Mouse (Mus musculus) intestine, postnatal 0 days (tissue): ENCODE measurements around the gene Cbr1. TPM values are rescaled to one million over a fixed set of nuclear protein-coding genes. Genes with fewer than 3 reads are reported as not detected.

Source experiments
- ATAC-seq: fragments of 200-750 bp; cut with Nextera tagmentation; 2 replicates; pipeline ENCODE4 v1.8.0; 2017; ENCODE audit warnings: mild to moderate bottlenecking, moderate TSS enrichment, moderate library complexity
- H3K27ac ChIP-seq: fragments of 300-500 bp; sonication (generic); 2 replicates; pipeline ENCODE4 v1.5.1; 2014; ENCODE audit warnings: mild to moderate bottlenecking, low read depth, low read length, moderate library complexity
- H3K27me3 ChIP-seq: fragments of 300-500 bp; sonication (generic); replicated peaks from 2 replicates; pipeline ENCODE4 v1.6.1; 2014; ENCODE audit warnings: low read length, mixed read lengths; ENCODE audit not compliant: control insufficient read depth, insufficient read depth
- H3K36me3 ChIP-seq: fragments of 300-500 bp; sonication (generic); 2 replicates; pipeline ENCODE4 v1.6.1; 2014; ENCODE audit warnings: mild to moderate bottlenecking, moderate library complexity; ENCODE audit not compliant: control insufficient read depth, insufficient read depth
- H3K4me1 ChIP-seq: fragments of 300-500 bp; sonication (generic); replicated peaks from 2 replicates; pipeline ENCODE4 v1.6.1; 2014; ENCODE audit warnings: antibody characterized with exemption, low read length, mixed read lengths; ENCODE audit not compliant: control insufficient read depth, insufficient read depth
- H3K4me2 ChIP-seq: fragments of 300-500 bp; sonication (generic); replicated peaks from 2 replicates; pipeline ENCODE4 v1.6.1; 2014; ENCODE audit warnings: low read depth, mild to moderate bottlenecking, moderate library complexity
- H3K4me3 ChIP-seq: fragments of 300-500 bp; sonication (generic); 2 replicates; pipeline ENCODE4 v1.5.1; 2014; ENCODE audit warnings: low read depth, low read length
- H3K9ac ChIP-seq: fragments of 300-500 bp; sonication (generic); 2 replicates; pipeline ENCODE4 v1.6.1; 2014; ENCODE audit warnings: mild to moderate bottlenecking, low read depth, low read length
- H3K9me3 ChIP-seq: fragments of 300-500 bp; sonication (generic); 2 replicates; pipeline ENCODE4 v1.6.1; 2016; ENCODE audit warnings: mixed run types; ENCODE audit not compliant: control insufficient read depth
- CTCF ChIP-seq: sonication (generic); IDR thresholded peaks from 2 replicates; pipeline ENCODE4 v1.5.1; 2016; ENCODE audit warnings: low read depth, mild to moderate bottlenecking, control low read depth, antibody characterized with exemption, moderate library complexity
- WGBS: fragments of 180-500 bp; shearing (Covaris S2); extraction: QIAGEN DNeasy Blood & Tissue Kit; methylation state at CpG from one replicate; pipeline ENCODE4 v1.1.7; 2014; 5-methylcytosine and 5-hydroxymethylcytosine counted together
- polyA plus RNA-seq: library from polyadenylated mRNA; unstranded; fragments of >200 nt; fragmentation: Nextera tagmentation; extraction: Ambion mirVana; gene quantifications from 2 replicates; pipeline ENCODE4 v1.2.1, GENCODE M21; 2015

Gene Cbr1
- polyA plus RNA-seq, 1 experiment from 2014 or later, result 395 TPM

GRCm38 (mm10) chr16:93575574-93575973 lies 30.1 kb upstream of the Cbr1 start:
- H3K36me3 ChIP-seq, result no peaks in the 10 kb centered on the region
- 0 out of 2 replicates have a peak, but pooled peaks cover 7% of the 10 kb centered on the region for H3K27me3 ChIP-seq
- H3K9ac ChIP-seq, result no peak overlapping the region
- H3K4me2 ChIP-seq, result no peak overlapping the region
- no peak for TF ChIP-seq CTCF
- no peak overlapping the region for H3K4me3 ChIP-seq
- no peak overlapping the region for H3K27ac ChIP-seq
- no peaks in the 10 kb centered on the region for H3K4me1 ChIP-seq
- ATAC-seq, result no peak
- WGBS, result 66% methylated on average over 5 of the region's 5 CpGs
- H3K9me3 ChIP-seq, result no peaks in the 10 kb centered on the region

DNA sequence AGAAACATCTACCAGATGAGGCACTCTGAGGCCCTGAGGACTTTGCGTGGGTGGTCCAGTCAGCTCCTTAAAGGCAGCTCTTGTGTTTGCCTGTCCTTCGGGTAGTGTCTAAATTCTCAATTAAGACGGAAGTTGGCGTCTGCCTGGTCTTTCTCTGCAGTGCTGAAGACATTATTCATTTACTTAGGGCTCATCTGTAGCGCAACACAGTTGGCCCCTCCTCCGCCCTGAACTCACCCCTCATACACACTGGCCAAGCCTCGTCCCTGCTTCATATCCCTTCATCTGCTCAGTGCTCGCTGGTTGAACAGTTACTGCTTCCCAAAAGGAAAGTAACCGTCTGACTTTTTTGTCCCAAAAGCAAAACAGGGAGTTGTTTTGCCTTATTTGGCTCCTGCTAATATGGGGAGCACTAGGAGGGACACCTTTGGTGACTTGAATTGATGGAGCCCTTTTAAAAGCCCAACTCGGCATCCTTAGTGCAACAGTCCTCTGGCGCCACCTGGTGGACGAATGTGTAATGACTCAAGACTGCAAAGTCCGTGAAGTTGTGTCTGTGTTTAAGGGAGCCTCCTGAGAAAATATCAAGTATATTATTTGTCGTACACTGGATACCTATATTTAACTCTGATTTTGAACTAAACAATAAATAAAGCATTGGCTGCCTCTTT lies 29.1 kb upstream of the Cbr1 start:
- peak; percentile 44; the same call in 1 of the 2 replicates for ATAC-seq
- Histone ChIP-seq H3K27me3 (0 out of 2 replicates have a peak, but pooled peaks cover 7% of the 10 kb centered on the region), H3K9me3 (no peaks in the 10 kb centered on the region), H3K9ac (no peak overlapping the region), H3K4me3 (no peak overlapping the region), H3K4me2 (peak overlapping the region; percentile 27; the same call in 1 of the 2 replicates), H3K36me3 (no peaks in the 10 kb centered on the region), H3K4me1 (no peaks in the 10 kb centered on the region), H3K27ac (no peak overlapping the region)
- 20% methylated on average over 14 of the region's 14 CpGs for WGBS
- peak; percentile 98 for TF ChIP-seq CTCF

GRCm38 (mm10) chr16:93578346-93579005 lies 27.2 kb upstream of the Cbr1 start:
- H3K36me3 ChIP-seq, result no peaks in the 10 kb centered on the region
- 0 out of 2 replicates have a peak, but pooled peaks cover 7% of the 10 kb centered on the region for H3K27me3 ChIP-seq
- no peak for TF ChIP-seq CTCF
- no peak overlapping the region for H3K4me3 ChIP-seq
- H3K4me2 ChIP-seq, result no peak overlapping the region
- no peak overlapping the region for H3K27ac ChIP-seq
- no peaks in the 10 kb centered on the region for H3K4me1 ChIP-seq
- H3K9me3 ChIP-seq, result no peaks in the 10 kb centered on the region
- no peak for ATAC-seq
- H3K9ac ChIP-seq, result no peak overlapping the region
- WGBS, result 81% methylated on average over 8 of the region's 8 CpGs

GRCm38 (mm10) chr16:93581125-93581524 lies 24.5 kb upstream of the Cbr1 start:
- no peak for ATAC-seq
- Histone ChIP-seq H3K36me3 (no peaks in the 10 kb centered on the region; the same call in 1 of the 2 replicates), H3K4me2 (no peak overlapping the region), H3K27ac (no peak overlapping the region), H3K4me3 (no peak overlapping the region), H3K9ac (no peak overlapping the region), H3K4me1 (no peaks in the 10 kb centered on the region), H3K9me3 (no peaks in the 10 kb centered on the region), H3K27me3 (0 out of 2 replicates have a peak, but pooled peaks cover 6% of the 10 kb centered on the region)
- TF ChIP-seq CTCF, result no peak
- WGBS, result 74% methylated on average over 6 of the region's 6 CpGs

- no peaks in the 10 kb centered on the region for H3K9me3 ChIP-seq
- H3K4me3 ChIP-seq, result no peak overlapping the region
- H3K4me2 ChIP-seq, result no peak overlapping the region
- no peak overlapping the region for H3K9ac ChIP-seq
- no peak for TF ChIP-seq CTCF
- 0 out of 2 replicates have a peak, but pooled peaks have one; percentile 31 for ATAC-seq
- H3K4me1 ChIP-seq, result no peaks in the 10 kb centered on the region
- H3K36me3 ChIP-seq, result peaks cover 14% of the 10 kb centered on the region; the same call in 1 of the 2 replicates
- no peak overlapping the region for H3K27ac ChIP-seq
- WGBS, result 77% methylated on average over 24 of the region's 24 CpGs
- no peaks in the 10 kb centered on the region for H3K27me3 ChIP-seq
Measured at GRCm38 (mm10) chr16:93584976-93585702, 20.5 kb upstream of the Cbr1 start.

GRCm38 (mm10) chr16:93585703-93586205 lies 19.9 kb upstream of the Cbr1 start:
- 90% methylated on average over 9 of the region's 9 CpGs for WGBS
- Histone ChIP-seq H3K9ac (no peak overlapping the region), H3K27ac (no peak overlapping the region), H3K4me1 (no peaks in the 10 kb centered on the region), H3K36me3 (peaks cover 18% of the 10 kb centered on the region; the same call in 1 of the 2 replicates), H3K27me3 (no peaks in the 10 kb centered on the region), H3K4me3 (no peak overlapping the region), H3K4me2 (no peak overlapping the region), H3K9me3 (no peaks in the 10 kb centered on the region)
- no peak for TF ChIP-seq CTCF
- no peak for ATAC-seq
